Mouse (Mus musculus) liver, adult 10 weeks (tissue): ENCODE measurements around the gene Zfx. TPM values are rescaled to one million over a fixed set of nuclear protein-coding genes. Genes with fewer than 3 reads are reported as not detected.

ENCODE experiments used
- polyA plus RNA-seq: library from polyadenylated mRNA; stranded (reverse); fragments of 350-450 nt; fragmentation: Illumina TruSeq; extraction: RNeasy Lipid Tissue Mini Kit (QIAGEN cat#74804); gene quantifications from one replicate; pipeline ENCODE4 v1.2.3, GENCODE M21; 2014; ENCODE audit warnings: low read depth, low replicate concordance

The Zfx gene
- polyA plus RNA-seq, result 13.6 TPM

GRCm38 (mm10) chrX:94123059-94123839, at the start of gene Zfx:
Gene Zfx (minus strand): TSS chrX:94123702.

Other genes starting within 250 kb of the Zfx start
- gene AU015836, start 155.0 kb downstream of the Zfx start, polyA plus RNA-seq, result not detected
- gene Eif2s3x, start 89.2 kb upstream of the Zfx start, polyA plus RNA-seq, result 155 TPM
- gene Klhl15, start 110.9 kb upstream of the Zfx start, polyA plus RNA-seq, result 4.3 TPM
- not detected for gene Fam90a1b, start 243.1 kb upstream of the Zfx start, polyA plus RNA-seq
- 135 TPM for gene Apoo, start 243.4 kb upstream of the Zfx start, polyA plus RNA-seq